Mouse (Mus musculus) bone marrow, adult 2 months (tissue): ENCODE results near the gene Auts2. TPM values are rescaled to one million over a fixed set of nuclear protein-coding genes. Genes with fewer than 3 reads are reported as not detected.

Experiments
- H3K27ac ChIP-seq: fragments of 200-500 bp; 2 replicates; pipeline ENCODE4 v1.5.1; 2012; ENCODE audit warnings: low read depth, mild to moderate bottlenecking, control low read depth, inconsistent platforms, low read length; ENCODE audit not compliant: control insufficient read depth, poor library complexity, insufficient read depth
- H3K4me1 ChIP-seq: fragments of 200-500 bp; 2 replicates; pipeline ENCODE4 v1.6.1; 2011; ENCODE audit warnings: low read length; ENCODE audit not compliant: control insufficient read depth, insufficient read depth
- H3K4me3 ChIP-seq: fragments of 200-500 bp; replicated peaks from 2 replicates; pipeline ENCODE3; 2011; ENCODE audit warnings: mild to moderate bottlenecking, low read depth, low read length, control low read depth; ENCODE audit not compliant: control insufficient read depth
- CTCF ChIP-seq: fragments of 200-500 bp; IDR thresholded peaks from 2 replicates; pipeline ENCODE4 v1.5.1; 2011; ENCODE audit warnings: low read length, control low read depth; ENCODE audit not compliant: control insufficient read depth, insufficient read depth
- POLR2A ChIP-seq: fragments of 200-500 bp; IDR thresholded peaks from 2 replicates; pipeline ENCODE4 v1.6.1; 2011; ENCODE audit warnings: low read depth, mild to moderate bottlenecking, control low read depth, low read length, borderline replicate concordance; ENCODE audit not compliant: control insufficient read depth
- WGBS: fragments of 180-500 bp; shearing (Covaris S2); methylation state at CpG from one replicate; pipeline ENCODE4 v1.1.7; 2018; 5-methylcytosine and 5-hydroxymethylcytosine counted together
- polyA plus RNA-seq: library from polyadenylated mRNA; stranded (reverse); fragments of >200 nt; gene quantifications from 2 replicates; pipeline ENCODE4 v1.2.4, GENCODE M21; 2011; ENCODE audit warnings: low replicate concordance; ENCODE audit not compliant: missing spikeins, insufficient read depth, insufficient read length

Gene Auts2
- polyA plus RNA-seq, 1 experiment, result 1.5 TPM

GRCm38 (mm10) chr5:131729456-131729855 is 813.7 kb downstream of the Auts2 start:
- no peak overlapping the region for H3K27ac ChIP-seq
- WGBS, result 69% methylated on average over 4 of the region's 4 CpGs
- no peak for TF ChIP-seq POLR2A
- no peak for TF ChIP-seq CTCF

GRCm38 (mm10) chr5:131727909-131728308 is 815.2 kb downstream of the Auts2 start:
- WGBS, result 76% methylated on average over 4 of the region's 4 CpGs
- no peak for TF ChIP-seq POLR2A
- no peak overlapping the region for H3K27ac ChIP-seq
- H3K4me3 ChIP-seq, result no peak overlapping the region
- H3K4me1 ChIP-seq, result no peaks in the 10 kb centered on the region

More at GRCm38 (mm10) chr5:131729456-131729855, 813.7 kb downstream of the Auts2 start:
- no peak overlapping the region for H3K4me3 ChIP-seq
- H3K4me1 ChIP-seq, result no peaks in the 10 kb centered on the region

- Histone ChIP-seq H3K27ac (no peak overlapping the region), H3K4me3 (no peak overlapping the region), H3K4me1 (no peaks in the 10 kb centered on the region)
- no peak for TF ChIP-seq POLR2A
- WGBS, result 71% methylated on average over 1 of the region's 1 CpGs
Observed at GRCm38 (mm10) chr5:131724508-131724907, 818.6 kb downstream of the Auts2 start.

GRCm38 (mm10) chr5:131722791-131723190 is 820.4 kb downstream of the Auts2 start:
- H3K4me1 ChIP-seq, result no peaks in the 10 kb centered on the region
- H3K27ac ChIP-seq, result no peak overlapping the region
- 81% methylated on average over 6 of the region's 6 CpGs for WGBS
- no peak overlapping the region for H3K4me3 ChIP-seq
- TF ChIP-seq CTCF (no peak), POLR2A (no peak)

GRCm38 (mm10) chr5:131722361-131722760 is 820.8 kb downstream of the Auts2 start:
- no peaks in the 10 kb centered on the region for H3K4me1 ChIP-seq
- no peak overlapping the region for H3K27ac ChIP-seq
- H3K4me3 ChIP-seq, result no peak overlapping the region
- no peak for TF ChIP-seq CTCF
- no peak for TF ChIP-seq POLR2A
- 60% methylated on average over 4 of the region's 4 CpGs for WGBS

GRCm38 (mm10) chr5:131718013-131718412 is 825.1 kb downstream of the Auts2 start:
- H3K4me1 ChIP-seq, result no peaks in the 10 kb centered on the region
- no peak overlapping the region for H3K4me3 ChIP-seq
- 86% methylated on average over 13 of the region's 13 CpGs for WGBS
- no peak overlapping the region for H3K27ac ChIP-seq
- TF ChIP-seq CTCF, result no peak
- TF ChIP-seq POLR2A, result no peak

GRCm38 (mm10) chr5:131717359-131717965 is 825.7 kb downstream of the Auts2 start:
- no peak overlapping the region for H3K27ac ChIP-seq
- WGBS, result 90% methylated on average over 19 of the region's 19 CpGs
- no peak overlapping the region for H3K4me3 ChIP-seq
- no peak for TF ChIP-seq POLR2A
- no peak for TF ChIP-seq CTCF
- H3K4me1 ChIP-seq, result no peaks in the 10 kb centered on the region

GRCm38 (mm10) chr5:131714979-131715378 is 828.2 kb downstream of the Auts2 start:
- no peaks in the 10 kb centered on the region for H3K4me1 ChIP-seq
- no peak overlapping the region for H3K4me3 ChIP-seq
- 67% methylated on average over 5 of the region's 5 CpGs for WGBS
- no peak overlapping the region for H3K27ac ChIP-seq
- TF ChIP-seq CTCF (no peak), POLR2A (no peak)

GRCm38 (mm10) chr5:131712441-131712840 is 830.7 kb downstream of the Auts2 start:
- H3K4me1 ChIP-seq, result no peaks in the 10 kb centered on the region
- no peak overlapping the region for H3K4me3 ChIP-seq
- WGBS, result 55% methylated on average over 2 of the region's 2 CpGs
- H3K27ac ChIP-seq, result no peak overlapping the region
- TF ChIP-seq CTCF (no peak), POLR2A (no peak)
